Mouse (Mus musculus) CD4-positive, CD25-positive, alpha-beta regulatory T cell (primary cell): Measurements from ENCODE around the gene Fbxw21. TPM values are rescaled to one million over a fixed set of nuclear protein-coding genes. Genes with fewer than 3 reads are reported as not detected.

ENCODE experiments used
- polyA plus RNA-seq: library from polyadenylated mRNA; unstranded; fragments of 100-300 nt; shearing (Covaris generic); gene quantifications from one replicate; pipeline ENCODE4 v1.2.1, GENCODE M21; 2017

Fbxw21 gene
- polyA plus RNA-seq = not detected

GRCm38 (mm10) chr9:109161941-109162340 is at the start of gene Fbxw21:
Gene Fbxw21 (minus strand): TSS chr9:109162041.

GRCm38 (mm10) chr9:109195875-109196274 is 34.0 kb upstream of the Fbxw21 start, which contains the start of gene Fbxw13:
Gene Fbxw13 (minus strand): TSS chr9:109195975.

GRCm38 (mm10) chr9:109095137-109095982 is 66.5 kb downstream of the Fbxw21 start, which contains the start of gene Plxnb1:
Gene Plxnb1 (plus strand): TSS chr9:109095389.

Other genes starting within 250 kb of the Fbxw21 start
- not detected for gene Tmem89, start 247.4 kb downstream of the Fbxw21 start, polyA plus RNA-seq
- 354 TPM for gene Uqcrc1, start 225.4 kb downstream of the Fbxw21 start, polyA plus RNA-seq
- gene Col7a1, start 208.5 kb downstream of the Fbxw21 start, polyA plus RNA-seq = 0.14 TPM
- gene Ucn2, start 176.0 kb downstream of the Fbxw21 start, polyA plus RNA-seq = not detected
- gene Pfkfb4, start 170.3 kb downstream of the Fbxw21 start, polyA plus RNA-seq = 4.9 TPM
- 4,571 TPM for gene Shisa5, start 123.5 kb downstream of the Fbxw21 start, polyA plus RNA-seq
- gene Trex1, start 102.3 kb downstream of the Fbxw21 start, polyA plus RNA-seq = 88.7 TPM
- gene Atrip, start 87.9 kb downstream of the Fbxw21 start, polyA plus RNA-seq = 26.6 TPM
- gene Ccdc51, start 79.5 kb downstream of the Fbxw21 start, polyA plus RNA-seq = 16.7 TPM
- gene Tma7, start 79.5 kb downstream of the Fbxw21 start, polyA plus RNA-seq = 529 TPM
- 2.9 TPM for gene Plxnb1, start 66.7 kb downstream of the Fbxw21 start, polyA plus RNA-seq
- not detected for gene Fbxw13, start 33.9 kb upstream of the Fbxw21 start, polyA plus RNA-seq
- gene Fbxw20, start 72.7 kb upstream of the Fbxw21 start, polyA plus RNA-seq = 0.07 TPM
- gene Fbxw14, start 125.6 kb upstream of the Fbxw21 start, polyA plus RNA-seq = not detected
- gene Fbxw28, start 177.6 kb upstream of the Fbxw21 start, polyA plus RNA-seq = not detected
- not detected for gene Fbxw22, start 242.3 kb upstream of the Fbxw21 start, polyA plus RNA-seq